Mouse (Mus musculus) heart, embryonic 16.5 days (tissue): Measurements from ENCODE around the gene Kalrn. TPM values are rescaled to one million over a fixed set of nuclear protein-coding genes. Genes with fewer than 3 reads are reported as not detected.
A peak's percentile ranks its signal among the peaks of the same experiment; 100 is the strongest.

Source experiments
- ATAC-seq: fragments of 200-750 bp; cut with Nextera tagmentation; replicated peaks from 2 replicates; pipeline ENCODE4 v1.8.0; 2017; ENCODE audit warnings: moderate number of reproducible peaks; ENCODE audit not compliant: insufficient read depth, low FRiP score; ENCODE audit errors: extremely low read depth
- H3K27ac ChIP-seq: fragments of 300-500 bp; sonication (generic); 2 replicates; pipeline ENCODE4 v1.5.1; 2014; ENCODE audit warnings: mild to moderate bottlenecking, low read length, control low read depth, moderate library complexity
- H3K27me3 ChIP-seq: fragments of 300-500 bp; sonication (generic); 2 replicates; pipeline ENCODE4 v1.6.1; 2014; ENCODE audit warnings: low read length, mixed read lengths; ENCODE audit not compliant: control insufficient read depth, insufficient read depth
- H3K36me3 ChIP-seq: fragments of 300-500 bp; sonication (generic); 2 replicates; pipeline ENCODE4 v1.6.1; 2014; ENCODE audit not compliant: control insufficient read depth, insufficient read depth
- H3K4me1 ChIP-seq: fragments of 300-500 bp; sonication (generic); 2 replicates; pipeline ENCODE4 v1.6.1; 2014; ENCODE audit warnings: low read length, mixed read lengths; ENCODE audit not compliant: control insufficient read depth, insufficient read depth
- H3K4me2 ChIP-seq: fragments of 300-500 bp; sonication (generic); 2 replicates; pipeline ENCODE4 v1.6.1; 2014; ENCODE audit warnings: low read depth, mild to moderate bottlenecking, control low read depth, low read length
- H3K4me3 ChIP-seq: fragments of 300-500 bp; sonication (generic); 2 replicates; pipeline ENCODE4 v1.5.1; 2014; ENCODE audit warnings: mild to moderate bottlenecking, control low read depth, low read length
- H3K9ac ChIP-seq: fragments of 300-500 bp; sonication (generic); 2 replicates; pipeline ENCODE4 v1.6.1; 2014; ENCODE audit warnings: low read length, control low read depth
- H3K9me3 ChIP-seq: fragments of 300-500 bp; sonication (generic); replicated peaks from 2 replicates; pipeline ENCODE4 v1.6.1; 2016; ENCODE audit warnings: low read length; ENCODE audit not compliant: control insufficient read depth
- WGBS: fragments of 180-500 bp; shearing (Covaris S2); extraction: QIAGEN DNeasy Blood & Tissue Kit; methylation state at CpG from one replicate; pipeline ENCODE4 v1.1.7; 2014; 5-methylcytosine and 5-hydroxymethylcytosine counted together
- polyA plus RNA-seq: library from polyadenylated mRNA; unstranded; fragments of >200 nt; fragmentation: Nextera tagmentation; extraction: Ambion mirVana; gene quantifications from 2 replicates; pipeline ENCODE4 v1.2.1, GENCODE M21; 2015

The Kalrn gene
- polyA plus RNA-seq, 1 experiment from 2014 or later, result 30.2 TPM

GRCm38 (mm10) chr16:34352747-34353146 lies 220.6 kb downstream of the Kalrn start:
- Histone ChIP-seq H3K9me3 (no peaks in the 10 kb centered on the region), H3K9ac (peak overlapping the region; percentile 38; the same call in 1 of the 2 replicates), H3K27ac (peak overlapping the region; percentile 87), H3K27me3 (no peaks in the 10 kb centered on the region), H3K36me3 (no peaks in the 10 kb centered on the region), H3K4me1 (peaks cover 18% of the 10 kb centered on the region), H3K4me2 (no peak overlapping the region), H3K4me3 (no peak overlapping the region)
- 19% methylated on average over 6 of the region's 6 CpGs for WGBS
- ATAC-seq, result peak; percentile 91

- no peak overlapping the region for H3K27ac ChIP-seq
- 83% methylated on average over 7 of the region's 7 CpGs for WGBS
- H3K4me3 ChIP-seq, result no peak overlapping the region
Observed at GRCm38 (mm10) chr16:34351575-34352150, 221.7 kb downstream of the Kalrn start.

GRCm38 (mm10) chr16:34347574-34347973 lies 225.8 kb downstream of the Kalrn start:
- Histone ChIP-seq H3K9ac (no peak overlapping the region), H3K27ac (no peak overlapping the region), H3K36me3 (no peaks in the 10 kb centered on the region), H3K27me3 (no peaks in the 10 kb centered on the region), H3K4me2 (no peak overlapping the region), H3K4me3 (no peak overlapping the region), H3K4me1 (peaks cover 18% of the 10 kb centered on the region), H3K9me3 (no peaks in the 10 kb centered on the region)
- ATAC-seq, result no peak
- WGBS, result 63% methylated on average over 10 of the region's 10 CpGs

More at GRCm38 (mm10) chr16:34351575-34352150, 221.7 kb downstream of the Kalrn start:
- ATAC-seq, result no peak
- Histone ChIP-seq H3K27me3 (no peaks in the 10 kb centered on the region), H3K4me2 (no peak overlapping the region), H3K36me3 (no peaks in the 10 kb centered on the region), H3K4me1 (peaks cover 20% of the 10 kb centered on the region), H3K9ac (no peak overlapping the region), H3K9me3 (no peaks in the 10 kb centered on the region)

GRCm38 (mm10) chr16:34344895-34345876 lies 228.1 kb downstream of the Kalrn start:
- H3K9me3 ChIP-seq, result no peaks in the 10 kb centered on the region
- H3K9ac ChIP-seq, result no peak overlapping the region
- no peak overlapping the region for H3K4me2 ChIP-seq
- peaks cover 17% of the 10 kb centered on the region for H3K4me1 ChIP-seq
- no peak overlapping the region for H3K4me3 ChIP-seq
- no peak for ATAC-seq
- WGBS, result 76% methylated on average over 8 of the region's 8 CpGs
- no peaks in the 10 kb centered on the region for H3K36me3 ChIP-seq
- no peak overlapping the region for H3K27ac ChIP-seq
- no peaks in the 10 kb centered on the region for H3K27me3 ChIP-seq

- WGBS, result 44% methylated on average over 1 of the region's 1 CpGs
- no peaks in the 10 kb centered on the region for H3K27me3 ChIP-seq
- H3K4me2 ChIP-seq, result no peak overlapping the region
- ATAC-seq, result 0 out of 2 replicates have a peak, but pooled peaks have one; percentile 20
- H3K9ac ChIP-seq, result no peak overlapping the region
- H3K27ac ChIP-seq, result no peak overlapping the region
- H3K4me3 ChIP-seq, result no peak overlapping the region
- no peaks in the 10 kb centered on the region for H3K36me3 ChIP-seq
- no peaks in the 10 kb centered on the region for H3K9me3 ChIP-seq
- peaks cover 17% of the 10 kb centered on the region for H3K4me1 ChIP-seq
Observed at GRCm38 (mm10) chr16:34343968-34344367, 229.4 kb downstream of the Kalrn start.

- Histone ChIP-seq H3K4me1 (peaks cover 15% of the 10 kb centered on the region), H3K4me3 (no peak overlapping the region), H3K4me2 (no peak overlapping the region), H3K36me3 (no peaks in the 10 kb centered on the region), H3K27me3 (no peaks in the 10 kb centered on the region), H3K27ac (0 out of 2 replicates have a peak overlapping the region, but pooled peaks have one; percentile 6), H3K9me3 (no peaks in the 10 kb centered on the region), H3K9ac (no peak overlapping the region)
- 69% methylated on average over 4 of the region's 4 CpGs for WGBS
- ATAC-seq, result no peak
Observed at GRCm38 (mm10) chr16:34343161-34343560, 230.2 kb downstream of the Kalrn start.

- no peaks in the 10 kb centered on the region for H3K27me3 ChIP-seq
- WGBS, result 33% methylated on average over 7 of the region's 7 CpGs
- no peak overlapping the region for H3K4me3 ChIP-seq
- no peaks in the 10 kb centered on the region for H3K9me3 ChIP-seq
- H3K4me2 ChIP-seq, result no peak overlapping the region
- peaks cover 11% of the 10 kb centered on the region for H3K4me1 ChIP-seq
- H3K36me3 ChIP-seq, result no peaks in the 10 kb centered on the region
- no peak overlapping the region for H3K9ac ChIP-seq
- peak overlapping the region; percentile 51 for H3K27ac ChIP-seq
- ATAC-seq, result peak; percentile 71
Observed at GRCm38 (mm10) chr16:34342369-34343160, 230.8 kb downstream of the Kalrn start.

- WGBS, result 31% methylated on average over 4 of the region's 4 CpGs
- H3K4me1 ChIP-seq, result peaks cover 29% of the 10 kb centered on the region
- no peaks in the 10 kb centered on the region for H3K27me3 ChIP-seq
- H3K4me3 ChIP-seq, result no peak overlapping the region
- H3K4me2 ChIP-seq, result peak overlapping the region; percentile 23
- peak overlapping the region; percentile 95 for H3K27ac ChIP-seq
- H3K36me3 ChIP-seq, result no peaks in the 10 kb centered on the region
- ATAC-seq, result peak; percentile 79
- H3K9ac ChIP-seq, result no peak overlapping the region
- H3K9me3 ChIP-seq, result no peaks in the 10 kb centered on the region
Observed at GRCm38 (mm10) chr16:34334919-34335318, 238.4 kb downstream of the Kalrn start.
